Mouse (Mus musculus): ENCODE data around the gene Cdiptos. TPM values are rescaled to one million over a fixed set of nuclear protein-coding genes. Genes with fewer than 3 reads are reported as not detected.

Cdiptos gene
- polyA plus RNA-seq (2014; fragmentation: Nextera tagmentation; extraction: Ambion mirVana): 0.88 and 1.4 TPM in 2 replicates

DNA sequence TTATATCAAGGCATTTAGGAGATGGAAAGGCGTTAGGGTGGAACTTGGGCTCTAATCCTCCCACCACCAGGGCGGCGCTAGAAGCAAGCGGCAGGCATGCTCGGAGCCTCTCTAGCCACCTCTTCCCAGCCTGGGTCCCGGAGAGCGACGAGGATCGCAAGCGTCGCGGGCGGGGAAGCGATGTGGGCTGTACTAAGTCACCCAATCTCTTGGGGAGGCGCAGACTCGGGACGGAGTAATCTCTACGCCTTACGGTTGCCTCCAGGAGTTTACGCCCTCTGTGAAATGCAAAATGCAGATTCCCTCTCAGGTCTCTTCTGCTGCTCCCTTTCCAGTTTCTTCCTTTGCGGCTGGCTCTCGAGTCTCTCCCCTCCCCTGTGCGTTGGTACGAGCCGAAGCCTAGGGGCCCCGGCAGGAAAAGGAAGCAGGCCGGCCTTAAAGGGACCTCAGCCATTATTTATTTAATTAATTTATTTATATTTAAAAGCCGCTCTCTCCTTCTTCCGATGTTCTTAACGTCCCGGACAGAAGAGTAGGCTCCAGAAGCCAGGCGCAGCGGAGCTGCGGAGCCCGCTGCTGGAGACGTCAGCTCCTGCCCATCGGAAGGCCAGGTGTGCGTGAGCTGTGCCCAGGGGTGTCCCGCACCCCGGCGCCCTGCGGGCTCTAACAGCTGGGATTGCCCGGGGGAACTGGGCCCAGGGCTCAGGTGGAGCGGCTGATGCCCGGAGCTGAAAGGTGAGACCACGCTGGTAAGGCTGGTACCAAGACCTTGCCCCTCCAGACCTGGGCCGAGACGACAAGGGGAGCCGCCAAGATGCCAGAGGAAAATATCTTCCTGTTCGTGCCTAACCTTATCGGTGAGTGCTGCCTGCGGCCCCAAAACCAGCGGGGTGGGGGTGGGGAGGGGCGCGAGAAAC lies at the start of gene Cdiptos:
TSS of gene Cdiptos (minus strand) at position 149 of the 917 bp plus-strand sequence.
- ATAC-seq (replicated peaks; ENCODE audit: low FRiP score): peak; percentile 95
- Histone ChIP-seq H3K9ac (ENCODE audit: low read length) (peak within 1 kb of the TSS; percentile 90), H3K27me3 (ENCODE audit: control insufficient read depth, insufficient read depth, low read length) (no peaks in the 10 kb centered on the region), H3K4me3 (ENCODE audit: low read depth, low read length) (peak within 1 kb of the TSS; percentile 98), H3K4me2 (ENCODE audit: low read depth, low read length, severe bottlenecking) (peak within 1 kb of the TSS; percentile 84), H3K4me1 (replicated peaks; ENCODE audit: control insufficient read depth, insufficient read depth, low read length) (peaks cover 6% of the 10 kb centered on the region; the same call in 1 of the 2 replicates), H3K27ac (ENCODE audit: low read depth, low read length) (peak within 1 kb of the TSS; percentile 86), H3K36me3 (ENCODE audit: control insufficient read depth, insufficient read depth, low read length) (no peaks in the 10 kb centered on the region; the same call in 1 of the 2 replicates), H3K9me3 (ENCODE audit: control insufficient read depth, low read length) (no peaks in the 10 kb centered on the region)
- WGBS: under 1% methylated on average over 55 of the region's 55 CpGs
- peak; percentile 99 for DNase-seq (ENCODE audit: low spot score)

DNA sequence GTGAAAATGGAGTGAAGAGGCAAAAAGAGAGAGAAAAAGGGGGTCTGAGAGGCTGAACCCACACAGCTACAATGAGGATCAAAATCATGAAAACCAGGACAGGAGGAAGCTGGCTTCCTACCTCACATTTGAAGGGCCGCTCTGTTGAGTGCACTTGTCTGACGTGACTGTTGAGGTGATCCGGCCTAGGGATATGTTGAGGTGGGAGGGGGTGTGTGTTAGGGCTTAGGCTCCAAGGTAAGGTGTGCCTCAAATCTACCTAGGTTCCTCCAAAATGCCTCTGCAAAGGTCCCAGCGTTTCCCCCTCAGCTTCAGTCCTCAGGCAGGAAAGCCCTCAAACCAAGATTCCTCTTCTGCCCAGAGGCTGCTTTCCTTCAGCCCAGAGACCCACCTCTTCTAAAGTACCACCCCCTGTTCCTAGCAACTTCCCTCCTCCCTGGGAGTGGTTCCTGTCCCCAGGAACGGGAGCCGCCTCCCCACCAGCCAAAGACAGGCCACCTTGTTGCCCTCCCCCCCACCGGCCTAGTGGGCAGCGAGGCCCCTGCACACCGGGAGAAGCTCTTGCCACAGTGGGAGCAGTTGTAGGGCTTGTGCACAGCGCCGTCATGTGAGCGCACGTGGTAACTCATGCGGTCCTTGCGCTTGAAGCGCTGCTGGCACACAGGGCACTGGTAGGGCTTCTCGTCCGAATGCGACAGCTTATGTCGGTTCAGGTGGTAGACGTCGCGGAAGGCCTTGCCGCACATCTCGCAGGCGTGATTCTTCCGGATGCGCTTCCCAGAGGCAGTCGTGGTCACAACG lies 49.1 kb upstream of the Cdiptos start:
- peaks cover 35% of the 10 kb centered on the region for H3K4me1 ChIP-seq (replicated peaks; ENCODE audit: control insufficient read depth, insufficient read depth, low read length)
- peaks cover 8% of the 10 kb centered on the region; the same call in 1 of the 2 replicates for H3K36me3 ChIP-seq (ENCODE audit: control insufficient read depth, insufficient read depth, low read length)
- ATAC-seq (replicated peaks; ENCODE audit: low FRiP score) (peak; percentile 32), DNase-seq (ENCODE audit: low spot score) (peak; percentile 86)
- H3K4me2 ChIP-seq (ENCODE audit: low read depth, low read length, severe bottlenecking): peak overlapping the region; percentile 94
- peak overlapping the region; percentile 82 for H3K4me3 ChIP-seq (ENCODE audit: low read depth, low read length)
- peak overlapping the region; percentile 99 for H3K9ac ChIP-seq (ENCODE audit: low read length)
- no peaks in the 10 kb centered on the region for H3K9me3 ChIP-seq (ENCODE audit: control insufficient read depth, low read length)
- no peaks in the 10 kb centered on the region for H3K27me3 ChIP-seq (ENCODE audit: control insufficient read depth, insufficient read depth, low read length)
- peak overlapping the region; percentile 98 for H3K27ac ChIP-seq (ENCODE audit: low read depth, low read length)
- WGBS: 1% methylated on average over 30 of the region's 30 CpGs

DNA sequence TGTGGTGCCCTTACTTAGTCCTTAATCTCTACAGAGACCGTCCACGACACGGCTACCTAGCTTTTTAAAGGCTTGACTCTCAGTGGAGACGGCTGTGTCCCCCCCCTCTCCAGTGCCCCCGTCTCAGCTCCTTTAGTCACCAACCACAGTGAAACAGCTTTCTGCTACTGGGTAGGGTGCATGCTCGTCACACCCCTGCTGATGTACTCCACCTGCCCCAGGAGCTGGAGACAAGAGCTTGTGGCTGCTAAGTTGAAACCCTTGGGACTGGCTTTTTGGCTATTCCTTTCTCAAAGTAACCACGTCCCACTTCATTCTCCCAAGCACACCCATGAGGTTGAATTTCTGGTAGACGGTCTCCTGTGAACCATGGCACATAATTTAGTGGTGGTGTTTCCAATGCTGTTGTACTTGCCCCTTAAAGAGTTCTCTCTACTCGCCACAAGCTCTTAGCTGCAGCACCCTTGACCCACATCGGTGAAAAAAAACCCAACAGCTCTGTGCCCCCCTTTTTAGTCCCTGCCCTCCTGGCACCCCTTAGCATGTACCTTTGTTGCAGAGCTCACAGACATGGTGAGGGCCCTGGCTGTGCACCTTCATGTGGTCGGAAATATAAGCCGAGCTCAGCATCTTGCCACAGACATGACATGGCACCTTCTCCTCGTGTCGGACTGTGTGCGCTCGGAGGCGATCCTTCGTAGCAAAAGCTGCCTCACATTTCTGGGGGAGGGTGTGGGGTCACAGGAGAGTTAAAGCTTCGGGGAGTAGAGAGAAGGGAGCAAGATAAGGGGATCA lies 48.2 kb upstream of the Cdiptos start:
- Histone ChIP-seq H3K27ac (ENCODE audit: low read depth, low read length) (0 out of 2 replicates have a peak overlapping the region, but pooled peaks have one; percentile 98), H3K9ac (ENCODE audit: low read length) (peak overlapping the region; percentile 99), H3K4me2 (ENCODE audit: low read depth, low read length, severe bottlenecking) (peak overlapping the region; percentile 94), H3K27me3 (ENCODE audit: control insufficient read depth, insufficient read depth, low read length) (no peaks in the 10 kb centered on the region), H3K9me3 (ENCODE audit: control insufficient read depth, low read length) (no peaks in the 10 kb centered on the region), H3K36me3 (ENCODE audit: control insufficient read depth, insufficient read depth, low read length) (peaks cover 8% of the 10 kb centered on the region; the same call in 1 of the 2 replicates), H3K4me3 (ENCODE audit: low read depth, low read length) (peak overlapping the region; percentile 82), H3K4me1 (replicated peaks; ENCODE audit: control insufficient read depth, insufficient read depth, low read length) (peaks cover 35% of the 10 kb centered on the region)
- WGBS: 29% methylated on average over 19 of the region's 19 CpGs
- DNase-seq (ENCODE audit: low spot score) (no peak), ATAC-seq (replicated peaks; ENCODE audit: low FRiP score) (no peak)

DNA sequence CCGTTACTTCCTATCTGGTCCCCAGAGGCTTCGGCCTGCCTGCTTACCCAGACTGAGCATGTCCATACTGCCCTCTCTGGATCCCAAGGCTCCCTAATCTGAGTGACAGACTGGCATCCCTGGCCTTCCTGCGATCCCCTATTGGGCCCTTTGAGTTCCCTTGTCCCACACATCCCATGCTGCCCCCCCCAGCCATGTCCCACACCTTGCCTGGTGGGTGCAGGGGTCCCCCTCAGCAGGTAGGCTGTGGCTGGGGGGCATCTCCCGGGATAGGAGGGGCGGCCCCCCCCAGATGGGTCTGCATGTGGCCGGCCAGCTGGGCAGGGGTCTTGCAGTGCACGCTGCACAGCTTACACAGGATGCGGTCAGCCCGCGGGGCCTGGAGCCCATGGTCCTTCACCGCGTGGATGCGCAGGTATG lies 47.4 kb upstream of the Cdiptos start:
- 82% methylated on average over 13 of the region's 13 CpGs for WGBS
- Histone ChIP-seq H3K36me3 (ENCODE audit: control insufficient read depth, insufficient read depth, low read length) (peaks cover 8% of the 10 kb centered on the region; the same call in 1 of the 2 replicates), H3K27ac (ENCODE audit: low read depth, low read length) (peak overlapping the region; percentile 21; the same call in 1 of the 2 replicates)

DNA sequence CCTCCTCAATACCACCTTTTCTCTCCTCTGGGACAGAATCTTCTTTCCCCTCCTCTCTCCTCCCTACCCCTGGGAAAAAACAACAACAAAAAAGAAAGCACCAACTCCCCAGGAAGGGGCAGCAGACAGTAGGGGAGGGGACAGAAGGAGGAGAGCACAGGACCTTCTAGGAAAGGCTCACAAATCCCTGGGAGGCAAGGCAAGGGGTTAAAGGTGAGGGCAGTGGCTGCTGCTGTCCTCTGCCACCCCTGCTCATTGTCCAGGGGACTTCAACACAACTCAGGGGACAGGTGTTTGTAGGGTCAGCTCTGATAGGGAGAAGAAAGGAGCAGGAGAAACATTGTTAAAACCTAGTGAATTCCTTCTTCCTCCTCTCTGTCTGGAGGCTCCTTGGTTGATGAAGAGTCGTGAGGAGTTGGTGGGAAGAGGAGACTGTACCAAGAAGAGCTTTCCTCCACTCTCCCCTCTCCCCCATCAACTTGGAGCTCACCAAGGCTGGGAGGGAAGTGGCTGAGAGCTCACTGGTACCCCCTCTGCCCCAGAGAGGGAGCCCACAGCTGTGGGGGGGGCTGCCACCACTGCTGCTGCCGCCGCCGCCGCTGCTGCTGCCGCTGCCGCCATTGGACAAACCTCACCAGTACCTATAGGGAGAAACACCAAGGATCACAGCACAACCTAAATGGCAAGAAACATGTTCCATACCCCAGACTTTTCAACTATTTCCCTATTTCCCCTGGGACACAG lies 46.8 kb upstream of the Cdiptos start:
- DNase-seq (ENCODE audit: low spot score) (no peak), ATAC-seq (replicated peaks; ENCODE audit: low FRiP score) (no peak)
- Histone ChIP-seq H3K4me3 (ENCODE audit: low read depth, low read length) (peak overlapping the region; percentile 82), H3K9me3 (ENCODE audit: control insufficient read depth, low read length) (no peaks in the 10 kb centered on the region), H3K27me3 (ENCODE audit: control insufficient read depth, insufficient read depth, low read length) (no peaks in the 10 kb centered on the region), H3K4me2 (ENCODE audit: low read depth, low read length, severe bottlenecking) (peak overlapping the region; percentile 94), H3K4me1 (replicated peaks; ENCODE audit: control insufficient read depth, insufficient read depth, low read length) (peaks cover 34% of the 10 kb centered on the region), H3K36me3 (ENCODE audit: control insufficient read depth, insufficient read depth, low read length) (peaks cover 8% of the 10 kb centered on the region; the same call in 1 of the 2 replicates), H3K9ac (ENCODE audit: low read length) (peak overlapping the region; percentile 99), H3K27ac (ENCODE audit: low read depth, low read length) (peak overlapping the region; percentile 37)
- WGBS: 92% methylated on average over 6 of the region's 7 CpGs

More for the DNA sequence above, 47.4 kb upstream of the Cdiptos start:
- H3K4me2 ChIP-seq (ENCODE audit: low read depth, low read length, severe bottlenecking): peak overlapping the region; percentile 94
- peak overlapping the region; percentile 82 for H3K4me3 ChIP-seq (ENCODE audit: low read depth, low read length)
- ATAC-seq (replicated peaks; ENCODE audit: low FRiP score) (no peak), DNase-seq (ENCODE audit: low spot score) (no peak)
- peak overlapping the region; percentile 99 for H3K9ac ChIP-seq (ENCODE audit: low read length)
- H3K9me3 ChIP-seq (ENCODE audit: control insufficient read depth, low read length): no peaks in the 10 kb centered on the region
- H3K27me3 ChIP-seq (ENCODE audit: control insufficient read depth, insufficient read depth, low read length): no peaks in the 10 kb centered on the region
- peaks cover 38% of the 10 kb centered on the region for H3K4me1 ChIP-seq (replicated peaks; ENCODE audit: control insufficient read depth, insufficient read depth, low read length)

DNA sequence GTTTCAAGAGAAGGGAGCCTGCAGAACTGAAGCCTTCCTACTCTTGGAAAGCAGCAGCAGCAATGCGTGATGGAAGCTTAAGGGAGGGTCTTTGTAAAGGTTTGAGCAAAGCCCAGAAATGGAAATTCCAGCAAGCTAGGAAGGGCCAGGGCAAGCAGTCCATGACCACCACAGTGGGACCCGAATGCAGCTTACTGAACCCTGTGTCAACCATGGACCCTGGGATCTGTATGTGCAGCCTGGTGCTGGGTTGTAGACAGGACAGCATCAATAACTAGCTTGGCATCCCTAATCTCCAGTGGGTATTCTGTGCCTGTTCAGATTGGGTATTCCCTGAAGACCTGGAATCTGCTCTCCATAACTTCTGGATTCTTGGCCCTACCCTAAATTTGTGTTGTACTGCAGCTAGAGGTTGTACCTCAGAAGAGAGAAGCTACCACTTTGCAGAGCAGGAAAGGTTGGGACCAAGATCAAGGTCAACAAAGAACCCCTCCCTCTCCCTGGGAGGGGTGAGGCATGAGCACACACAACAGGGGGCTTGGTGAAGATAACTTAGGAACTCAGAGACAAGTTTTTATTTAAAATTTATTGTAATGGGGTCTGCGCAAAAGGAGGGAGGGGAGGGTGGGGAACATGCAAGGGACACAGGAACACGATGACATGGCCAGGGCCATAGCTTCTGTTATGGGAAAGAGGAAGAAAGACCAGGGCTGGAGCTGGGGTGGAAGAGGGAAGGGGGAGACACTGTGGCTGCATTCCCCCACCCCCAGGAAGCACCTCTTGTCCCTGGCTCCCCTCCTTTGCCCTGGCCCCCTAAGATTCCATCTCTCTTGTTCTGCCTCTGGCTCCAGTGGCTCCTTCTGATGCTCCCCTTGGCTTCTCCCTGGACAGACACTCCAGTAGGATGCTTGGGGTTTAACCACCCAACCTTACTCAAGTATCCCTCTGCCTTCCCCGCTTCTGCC lies 45.9 kb upstream of the Cdiptos start:
- Histone ChIP-seq H3K4me2 (ENCODE audit: low read depth, low read length, severe bottlenecking) (peak overlapping the region; percentile 81), H3K27ac (ENCODE audit: low read depth, low read length) (peak overlapping the region; percentile 81), H3K9me3 (ENCODE audit: control insufficient read depth, low read length) (no peaks in the 10 kb centered on the region), H3K27me3 (ENCODE audit: control insufficient read depth, insufficient read depth, low read length) (no peaks in the 10 kb centered on the region), H3K36me3 (ENCODE audit: control insufficient read depth, insufficient read depth, low read length) (peaks cover 8% of the 10 kb centered on the region; the same call in 1 of the 2 replicates), H3K4me1 (replicated peaks; ENCODE audit: control insufficient read depth, insufficient read depth, low read length) (peaks cover 34% of the 10 kb centered on the region), H3K9ac (ENCODE audit: low read length) (peak overlapping the region; percentile 99), H3K4me3 (ENCODE audit: low read depth, low read length) (peak overlapping the region; percentile 45)
- ATAC-seq (replicated peaks; ENCODE audit: low FRiP score) (no peak), DNase-seq (ENCODE audit: low spot score) (peak; percentile 65)
- WGBS: 40% methylated on average over 5 of the region's 5 CpGs

Measured in forebrain, embryonic 11.5 days (tissue).